Mouse (Mus musculus) mammary gland, adult 2 months (tissue): ENCODE measurements around the gene Fam122c. TPM values are rescaled to one million over a fixed set of nuclear protein-coding genes. Genes with fewer than 3 reads are reported as not detected.

ENCODE experiments used
- polyA plus RNA-seq: library from polyadenylated mRNA; depleted of rRNA; stranded (reverse); fragments of >200 nt; gene quantifications from 2 replicates; pipeline ENCODE4 v1.2.3, GENCODE M21; 2012; ENCODE audit warnings: low replicate concordance; rRNA removed

Gene Fam122c
- polyA plus RNA-seq: not detected in 2 replicates

DNA sequence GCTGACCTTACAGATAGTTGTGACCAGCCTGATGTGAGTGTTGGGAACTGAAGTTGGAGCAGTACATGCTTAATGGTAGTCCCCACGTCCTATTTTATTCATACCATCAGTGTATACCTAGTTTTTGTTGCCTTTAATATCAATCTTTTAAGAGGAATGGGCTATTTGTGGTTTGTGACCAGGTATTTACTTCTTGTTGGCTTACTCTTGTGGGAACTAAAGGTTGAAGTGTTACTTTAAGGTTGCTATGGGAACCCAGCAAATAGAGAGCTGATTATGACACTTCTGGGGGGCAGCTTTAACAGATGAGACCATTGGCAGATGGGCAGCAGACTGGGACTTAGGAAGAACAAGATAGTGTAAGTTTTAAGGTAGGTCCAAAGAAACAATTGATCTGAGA lies at the start of gene Fam122c:
TSS of gene Fam122c (plus strand) at position 301 of the 400 bp plus-strand sequence.

DNA sequence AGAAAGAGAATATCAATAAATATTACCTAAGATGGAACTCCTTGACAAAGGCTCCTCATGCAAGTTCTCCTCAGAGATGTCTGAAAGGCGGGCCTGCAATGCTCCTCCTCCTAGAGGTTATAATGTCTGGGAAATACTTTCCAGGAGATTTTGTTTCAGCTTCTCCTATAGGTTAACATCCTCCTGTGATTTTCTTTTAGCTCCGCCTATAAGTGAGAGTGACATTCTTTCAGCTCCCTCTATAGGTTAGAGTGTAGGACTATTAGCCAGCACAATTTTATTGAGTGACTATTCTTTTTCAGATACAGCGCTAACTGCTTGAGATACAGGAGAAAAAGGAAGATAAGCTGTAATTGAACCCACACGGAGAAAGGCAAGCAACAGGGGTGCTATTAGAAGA lies 33.2 kb upstream of the Fam122c start, which contains the start of gene Plac1:
TSS of gene Plac1 (minus strand) at position 101 of the 400 bp plus-strand sequence.

DNA sequence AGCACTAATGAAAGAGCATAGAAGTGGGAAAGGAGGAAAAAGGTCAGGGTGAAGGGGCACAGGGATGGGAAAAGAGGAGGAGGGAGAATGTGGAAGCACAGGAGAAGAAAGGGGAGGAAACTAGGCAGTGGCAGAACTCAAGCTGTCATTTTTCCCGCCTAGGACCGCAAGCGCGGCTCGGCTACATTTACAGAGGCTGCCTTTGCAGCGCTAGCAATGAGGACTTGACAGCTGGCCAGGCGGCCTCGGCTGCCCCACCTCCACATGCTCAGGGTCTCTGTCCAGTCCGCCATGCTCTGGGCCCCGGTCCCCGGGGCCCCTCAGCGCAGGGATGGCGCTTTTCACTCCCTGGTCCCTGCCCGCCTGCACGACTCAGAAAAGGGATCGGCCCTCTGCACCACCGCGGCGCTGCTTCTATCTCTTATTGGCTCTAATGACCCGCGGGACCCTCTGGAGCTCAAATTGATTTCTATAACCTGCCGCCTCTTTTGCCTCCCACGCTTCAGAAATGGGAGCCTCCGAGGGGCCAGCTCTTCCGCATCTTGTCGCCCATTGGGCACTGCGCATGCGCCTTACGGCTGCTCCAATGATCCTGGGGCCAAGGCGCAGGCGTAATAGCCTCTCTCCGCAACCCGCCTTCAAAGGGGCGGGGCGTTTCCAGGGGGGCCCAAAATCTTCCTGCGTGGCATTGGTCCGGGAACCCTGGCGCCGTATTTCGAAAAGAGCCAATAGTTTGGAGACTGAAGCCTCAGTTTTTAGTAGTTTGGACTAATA lies 3.7 kb upstream of the Fam122c start, which contains the start of gene Fam122b:
TSS of gene Fam122b (minus strand) at position 517 of the 774 bp plus-strand sequence.

DNA sequence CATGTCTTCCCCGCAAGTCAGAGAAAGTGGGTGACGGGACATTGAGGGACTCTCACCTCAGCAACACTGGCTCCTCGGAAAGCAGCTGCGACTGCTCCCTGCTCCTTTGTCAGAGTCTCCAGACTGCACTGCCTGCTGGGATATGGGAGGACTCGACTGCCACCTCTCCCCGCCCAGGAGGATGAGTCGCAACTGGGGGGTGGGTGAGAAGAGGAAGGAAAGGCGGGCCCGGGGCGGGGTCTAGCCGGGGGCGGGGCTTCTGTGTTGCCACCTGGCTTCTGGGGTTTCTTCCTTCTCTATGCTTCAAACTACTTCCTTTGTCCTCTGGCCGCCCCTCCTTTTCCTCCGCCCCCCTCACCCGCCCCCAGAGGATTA lies 97.1 kb downstream of the Fam122c start, which contains the start of gene Mospd1:
TSS of gene Mospd1 (minus strand) at position 137 of the 375 bp plus-strand sequence.

Other genes with a start within 250 kb of the Fam122c start
- 0.17 and 0.20 TPM in 2 replicates for gene Plac1, start 33.3 kb upstream of the Fam122c start, polyA plus RNA-seq
- 2.5 and 2.9 TPM in 2 replicates for gene Fam122b, start 3.6 kb upstream of the Fam122c start, polyA plus RNA-seq
- gene Mospd1, start 97.1 kb downstream of the Fam122c start, polyA plus RNA-seq: 1.2 and 6.3 TPM in 2 replicates
- gene Etd, start 161.5 kb downstream of the Fam122c start, polyA plus RNA-seq: not detected in 2 replicates